Mouse (Mus musculus) limb, embryonic 11.5 days (tissue): Measurements from ENCODE around the gene Selenon. TPM values are rescaled to one million over a fixed set of nuclear protein-coding genes. Genes with fewer than 3 reads are reported as not detected.

Source experiments
- ATAC-seq: fragments of 200-750 bp; cut with Nextera tagmentation; 2 replicates; pipeline ENCODE4 v1.8.0; 2017; ENCODE audit warnings: low read depth; ENCODE audit not compliant: insufficient number of reproducible peaks, low FRiP score, low TSS enrichment
- DNase-seq: peaks from one replicate; pipeline ENCODE4 v3.0.0-alpha.2; 2015; ENCODE audit warnings: low spot score
- H3K27ac ChIP-seq: fragments of 300-500 bp; sonication (generic); replicated peaks from 2 replicates; pipeline ENCODE4 v1.5.1; 2014; ENCODE audit warnings: low read depth, mild to moderate bottlenecking, low read length
- H3K27me3 ChIP-seq: fragments of 300-500 bp; sonication (generic); 2 replicates; pipeline ENCODE4 v1.6.1; 2014; ENCODE audit warnings: mild to moderate bottlenecking, low read length, mixed read lengths; ENCODE audit not compliant: control insufficient read depth, insufficient read depth
- H3K36me3 ChIP-seq: fragments of 300-500 bp; sonication (generic); 2 replicates; pipeline ENCODE4 v1.6.1; 2014; ENCODE audit warnings: mild to moderate bottlenecking, low read length, moderate library complexity, mixed read lengths; ENCODE audit not compliant: control insufficient read depth, insufficient read depth
- H3K4me1 ChIP-seq: fragments of 300-500 bp; sonication (generic); 2 replicates; pipeline ENCODE4 v1.6.1; 2014; ENCODE audit warnings: low read length, mixed read lengths; ENCODE audit not compliant: control insufficient read depth, insufficient read depth
- H3K4me2 ChIP-seq: fragments of 300-500 bp; sonication (generic); 2 replicates; pipeline ENCODE4 v1.6.1; 2014; ENCODE audit warnings: low read depth, mild to moderate bottlenecking, moderate library complexity; ENCODE audit not compliant: severe bottlenecking
- H3K4me3 ChIP-seq: fragments of 300-500 bp; sonication (generic); 2 replicates; pipeline ENCODE4 v1.5.1; 2014; ENCODE audit warnings: low read depth, low read length
- H3K9ac ChIP-seq: fragments of 300-500 bp; sonication (generic); 2 replicates; pipeline ENCODE4 v1.6.1; 2014; ENCODE audit warnings: mild to moderate bottlenecking, low read length
- H3K9me3 ChIP-seq: fragments of 300-500 bp; sonication (generic); 2 replicates; pipeline ENCODE4 v1.6.1; 2016; ENCODE audit warnings: low read length; ENCODE audit not compliant: control insufficient read depth
- WGBS: fragments of 180-500 bp; shearing (Covaris S2); extraction: QIAGEN DNeasy Blood & Tissue Kit; methylation state at CpG from one replicate; pipeline ENCODE4 v1.1.7; 2014; 5-methylcytosine and 5-hydroxymethylcytosine counted together
- polyA plus RNA-seq: library from polyadenylated mRNA; unstranded; fragments of >200 nt; fragmentation: Nextera tagmentation; extraction: Ambion mirVana; gene quantifications from 2 replicates; pipeline ENCODE4 v1.2.1, GENCODE M21; 2014

Selenon gene
- polyA plus RNA-seq, 1 experiment from 2014 or later, result 31.7 TPM

DNA sequence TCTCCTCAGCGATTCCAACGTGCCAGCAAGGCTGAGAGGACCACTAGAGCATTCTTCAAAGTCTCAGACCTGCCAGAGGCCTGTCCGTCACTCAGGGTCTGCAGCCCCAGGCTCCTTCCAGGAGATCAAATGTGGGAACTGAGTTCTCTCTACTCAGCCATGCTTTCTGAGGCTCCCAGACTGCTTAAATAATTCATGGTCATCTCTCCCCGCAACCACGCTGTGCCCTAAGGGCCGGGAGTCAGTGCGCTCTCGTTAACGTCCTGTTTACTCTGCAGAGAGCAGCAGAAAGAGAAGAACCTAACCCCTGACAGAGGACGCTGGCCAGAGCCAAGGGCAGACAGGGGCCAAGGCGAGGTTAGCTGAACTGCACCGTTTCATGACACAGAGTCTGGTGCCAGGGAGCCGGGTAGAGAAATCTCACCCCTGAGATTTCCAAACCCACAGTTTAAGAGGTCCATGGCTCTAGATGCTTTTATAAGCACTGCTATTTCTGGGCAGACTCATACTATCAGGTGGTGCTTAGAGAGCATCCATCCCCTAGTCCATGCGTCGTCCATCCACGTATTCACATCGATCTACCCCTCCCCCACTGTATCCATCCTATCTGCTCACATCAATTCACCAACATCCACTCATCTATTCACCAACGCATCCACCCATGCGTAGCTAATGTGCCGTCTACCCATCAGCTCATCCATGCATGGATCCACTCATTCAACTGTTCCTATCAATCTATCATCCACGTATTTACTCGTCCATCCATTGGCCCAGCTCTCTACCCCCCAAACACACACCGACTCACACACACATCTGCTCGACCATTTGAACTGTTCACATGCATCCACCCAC is 20.7 kb upstream of the Selenon start:
- DNase-seq (no peak), ATAC-seq (no peak)
- no peak overlapping the region for H3K9ac ChIP-seq
- H3K27me3 ChIP-seq, result no peaks in the 10 kb centered on the region
- H3K9me3 ChIP-seq, result no peaks in the 10 kb centered on the region
- WGBS, result 79% methylated on average over 24 of the region's 24 CpGs
- H3K4me3 ChIP-seq, result no peak overlapping the region
- H3K36me3 ChIP-seq, result no peaks in the 10 kb centered on the region
- no peak overlapping the region for H3K27ac ChIP-seq
- H3K4me1 ChIP-seq, result no peaks in the 10 kb centered on the region
- no peak overlapping the region for H3K4me2 ChIP-seq

DNA sequence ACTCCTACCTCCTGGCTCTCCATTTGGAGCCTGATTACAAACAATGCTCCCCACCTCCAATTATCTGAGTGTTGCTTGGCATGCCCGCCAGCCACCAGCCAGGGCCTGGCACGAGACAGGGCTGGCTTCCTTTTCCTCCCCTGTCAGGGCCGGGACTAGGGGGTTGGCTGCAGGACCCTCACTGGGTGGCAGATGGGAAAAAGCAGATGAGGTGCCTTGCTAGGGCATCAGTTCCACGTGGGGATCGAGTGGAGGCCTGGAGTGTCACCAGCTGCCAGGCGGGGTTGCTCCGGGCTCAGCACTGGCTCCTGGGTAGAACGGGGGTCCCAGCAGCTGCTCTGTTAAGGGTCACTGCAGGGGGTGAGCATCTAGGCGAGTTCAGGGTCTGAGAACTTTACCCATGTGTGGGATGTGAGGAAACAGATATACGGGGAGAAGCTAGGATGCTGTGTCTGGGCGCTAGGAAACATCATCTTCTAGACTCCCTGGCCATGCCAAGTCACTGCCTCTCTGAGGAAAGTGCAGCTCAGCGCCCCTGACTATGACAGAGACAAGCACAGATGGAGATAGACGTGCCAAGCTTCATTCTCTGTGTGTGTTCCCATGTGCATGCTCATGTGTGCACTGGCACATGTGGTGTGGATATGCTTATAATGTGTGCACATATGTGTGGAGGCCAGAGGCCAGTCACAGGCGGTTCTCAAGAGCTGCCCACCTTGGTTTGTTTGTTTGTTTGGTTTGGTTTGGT is 18.9 kb upstream of the Selenon start:
- Histone ChIP-seq H3K4me3 (no peak overlapping the region), H3K9ac (no peak overlapping the region), H3K27ac (no peak overlapping the region), H3K4me2 (no peak overlapping the region), H3K27me3 (0 out of 2 replicates have a peak, but pooled peaks cover 2% of the 10 kb centered on the region), H3K36me3 (no peaks in the 10 kb centered on the region), H3K4me1 (0 out of 2 replicates have a peak, but pooled peaks cover 2% of the 10 kb centered on the region), H3K9me3 (no peaks in the 10 kb centered on the region)
- DNase-seq (no peak), ATAC-seq (no peak)
- 79% methylated on average over 14 of the region's 14 CpGs for WGBS

DNA sequence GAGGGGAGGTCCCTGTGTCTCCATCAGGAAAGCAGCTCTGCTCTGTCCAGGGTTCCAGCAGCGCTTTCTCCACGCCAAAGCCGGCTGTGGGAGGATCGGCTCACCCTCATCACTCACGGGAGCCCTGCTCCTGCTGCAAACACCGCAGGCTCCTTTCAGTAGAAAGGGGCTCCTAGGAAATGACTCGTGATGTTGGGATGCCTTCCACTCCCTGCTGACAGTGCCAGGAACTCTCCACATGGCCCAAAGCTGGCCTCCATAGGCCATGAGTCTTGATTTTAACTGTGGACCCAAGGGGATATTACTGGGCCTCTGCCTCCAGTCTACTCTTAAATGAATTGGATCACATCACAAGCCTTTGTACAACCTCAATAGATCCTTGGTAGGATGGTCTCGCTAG is 17.9 kb upstream of the Selenon start:
- H3K36me3 ChIP-seq, result no peaks in the 10 kb centered on the region
- ATAC-seq, result no peak
- 77% methylated on average over 8 of the region's 8 CpGs for WGBS

DNA sequence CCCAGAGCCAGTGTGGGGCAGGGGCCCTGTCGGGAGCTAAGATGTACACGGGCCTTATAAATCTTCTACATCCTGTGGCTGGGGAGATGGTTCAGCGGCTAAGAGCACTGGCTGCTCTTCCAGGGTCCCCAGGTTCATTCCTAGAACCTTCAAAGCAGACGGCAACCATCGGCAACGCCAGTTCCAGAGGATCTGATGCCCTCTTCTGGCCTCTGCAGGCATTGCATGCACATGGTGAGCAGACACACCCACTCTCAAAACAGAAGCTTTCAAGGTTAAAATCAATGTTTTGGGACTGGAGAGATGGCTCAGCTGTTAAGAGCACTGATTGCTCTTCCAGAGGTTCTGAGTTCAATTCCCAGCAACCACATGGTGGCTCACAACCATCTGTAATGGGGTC is 17.2 kb upstream of the Selenon start:
- Histone ChIP-seq H3K27me3 (0 out of 2 replicates have a peak, but pooled peaks cover 2% of the 10 kb centered on the region), H3K4me2 (no peak overlapping the region), H3K9me3 (no peaks in the 10 kb centered on the region), H3K27ac (no peak overlapping the region), H3K36me3 (no peaks in the 10 kb centered on the region), H3K9ac (no peak overlapping the region), H3K4me1 (0 out of 2 replicates have a peak, but pooled peaks cover 2% of the 10 kb centered on the region), H3K4me3 (no peak overlapping the region)
- DNase-seq, result peak; percentile 54
- 79% methylated on average over 6 of the region's 6 CpGs for WGBS
- ATAC-seq, result no peak

More for the DNA sequence above, 17.9 kb upstream of the Selenon start:
- H3K4me1 ChIP-seq, result 0 out of 2 replicates have a peak, but pooled peaks cover 2% of the 10 kb centered on the region
- H3K9me3 ChIP-seq, result no peaks in the 10 kb centered on the region
- H3K27me3 ChIP-seq, result 0 out of 2 replicates have a peak, but pooled peaks cover 2% of the 10 kb centered on the region
- H3K4me2 ChIP-seq, result no peak overlapping the region
- H3K9ac ChIP-seq, result no peak overlapping the region
- no peak for DNase-seq
- no peak overlapping the region for H3K4me3 ChIP-seq
- H3K27ac ChIP-seq, result no peak overlapping the region

DNA sequence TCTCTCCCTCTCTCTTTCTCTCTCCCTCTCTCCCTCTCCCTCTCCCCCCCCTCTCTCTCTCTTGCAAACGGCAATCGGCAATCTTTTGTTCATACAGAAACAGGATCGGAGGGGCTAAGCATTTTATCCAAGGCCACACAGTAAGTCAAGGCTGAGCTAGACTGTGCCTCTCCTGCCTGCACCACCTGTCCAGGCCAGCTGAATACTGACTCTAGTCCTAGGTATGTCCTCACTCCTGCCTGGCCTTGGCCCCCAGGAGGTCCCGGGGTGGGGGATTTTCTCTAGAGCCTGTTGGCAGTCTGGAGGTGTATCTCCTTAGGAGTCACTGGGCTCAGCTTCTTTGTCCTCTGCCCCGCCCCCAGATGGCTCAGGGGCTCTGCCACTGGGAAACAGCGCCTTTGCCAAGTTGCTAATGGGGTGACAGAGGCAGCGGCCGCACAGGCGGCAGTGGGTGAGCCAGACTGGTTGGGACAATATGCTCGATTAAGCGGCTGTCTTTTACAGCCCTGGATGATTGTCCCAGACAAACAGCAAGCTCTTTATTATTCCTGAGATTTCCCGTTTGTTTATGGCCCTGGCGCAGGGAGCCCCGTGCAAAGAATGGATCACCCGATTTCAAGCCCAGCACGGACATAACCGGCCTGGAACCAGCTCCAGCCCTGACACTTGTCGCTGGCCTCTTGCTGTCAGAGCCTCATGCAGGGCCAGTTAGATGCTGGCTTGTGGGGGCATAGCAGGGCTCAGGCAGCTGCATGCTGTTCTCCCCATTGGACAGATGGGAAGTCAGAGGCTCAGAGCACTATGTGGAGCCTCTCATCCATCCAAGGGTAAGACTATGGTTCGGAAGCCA is 15.6 kb upstream of the Selenon start:
- DNase-seq (no peak), ATAC-seq (no peak)
- Histone ChIP-seq H3K4me1 (0 out of 2 replicates have a peak, but pooled peaks cover 2% of the 10 kb centered on the region), H3K4me3 (no peak overlapping the region), H3K9ac (no peak overlapping the region), H3K4me2 (no peak overlapping the region), H3K9me3 (no peaks in the 10 kb centered on the region), H3K27ac (no peak overlapping the region), H3K27me3 (0 out of 2 replicates have a peak, but pooled peaks cover 2% of the 10 kb centered on the region), H3K36me3 (no peaks in the 10 kb centered on the region)
- 30% methylated on average over 19 of the region's 19 CpGs for WGBS

DNA sequence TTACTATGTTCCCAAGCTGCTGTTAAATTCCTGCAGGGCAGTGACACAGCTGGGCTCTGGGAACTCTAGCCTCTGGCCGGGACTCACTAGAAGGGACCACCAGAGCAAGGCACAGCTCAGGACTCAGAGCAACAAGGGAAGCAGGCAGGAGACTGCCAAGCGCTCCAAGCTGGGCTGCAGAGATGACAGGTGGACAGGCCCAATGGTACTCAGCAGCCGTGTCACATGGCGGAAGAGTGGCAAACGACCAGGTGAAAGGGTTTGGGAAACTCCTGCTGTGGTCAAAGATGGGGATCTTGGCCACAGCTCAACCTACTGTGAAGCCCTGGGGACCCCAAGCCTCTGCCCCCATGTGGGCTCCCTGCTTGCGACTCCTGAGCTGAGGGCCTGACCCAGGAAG is 12.1 kb upstream of the Selenon start:
- H3K4me2 ChIP-seq, result no peak overlapping the region
- no peaks in the 10 kb centered on the region for H3K36me3 ChIP-seq
- 75% methylated on average over 6 of the region's 6 CpGs for WGBS
- 0 out of 2 replicates have a peak, but pooled peaks cover 2% of the 10 kb centered on the region for H3K4me1 ChIP-seq
- no peaks in the 10 kb centered on the region for H3K9me3 ChIP-seq
- no peak overlapping the region for H3K4me3 ChIP-seq
- DNase-seq (no peak), ATAC-seq (no peak)
- no peak overlapping the region for H3K27ac ChIP-seq
- H3K27me3 ChIP-seq, result 0 out of 2 replicates have a peak, but pooled peaks cover 2% of the 10 kb centered on the region
- H3K9ac ChIP-seq, result no peak overlapping the region

DNA sequence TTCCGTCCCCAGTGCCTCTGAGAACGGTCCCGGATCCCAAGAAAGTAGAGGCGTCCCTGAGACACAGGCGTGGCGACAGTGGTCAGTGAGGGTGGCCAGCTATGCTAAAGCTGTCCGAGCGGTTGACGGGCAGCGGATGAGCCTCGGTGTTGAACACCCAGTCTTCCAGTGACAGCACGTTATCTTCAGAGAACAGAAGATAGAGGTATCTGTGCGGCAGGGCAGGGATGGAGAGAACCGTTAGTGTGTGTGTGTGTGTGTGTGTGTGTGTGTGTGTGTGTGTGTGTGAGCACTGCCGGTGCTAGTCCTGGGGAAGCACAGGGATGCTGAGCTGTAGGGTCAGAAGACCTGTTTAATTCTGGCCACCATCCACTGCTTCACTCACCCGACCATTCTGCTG is 11.7 kb upstream of the Selenon start:
- Histone ChIP-seq H3K9me3 (no peaks in the 10 kb centered on the region), H3K4me3 (no peak overlapping the region), H3K4me2 (no peak overlapping the region), H3K36me3 (no peaks in the 10 kb centered on the region), H3K9ac (no peak overlapping the region), H3K27me3 (0 out of 2 replicates have a peak, but pooled peaks cover 2% of the 10 kb centered on the region), H3K4me1 (peaks cover 3% of the 10 kb centered on the region; the same call in 1 of the 2 replicates), H3K27ac (no peak overlapping the region)
- no peak for ATAC-seq
- WGBS, result 89% methylated on average over 16 of the region's 16 CpGs
- no peak for DNase-seq

DNA sequence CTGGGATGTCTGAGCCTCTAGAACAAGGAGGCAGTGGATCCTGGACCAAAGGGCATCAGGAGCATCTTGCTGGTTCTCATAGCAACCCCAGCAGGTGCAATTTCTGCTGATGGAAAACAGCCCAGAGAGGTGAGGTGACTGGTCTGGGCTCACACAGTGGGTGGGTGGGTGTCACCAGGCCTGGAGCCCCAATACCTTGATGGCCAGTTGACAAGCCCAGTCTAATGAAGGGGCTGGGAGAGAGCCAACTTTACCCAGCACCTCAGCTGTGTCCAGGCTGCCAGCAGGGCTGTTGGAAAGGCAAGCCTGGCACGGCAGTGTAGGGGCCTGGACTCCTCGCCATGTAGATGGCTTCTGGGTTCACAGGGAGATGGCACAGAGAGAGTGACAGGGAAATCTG is 10.0 kb upstream of the Selenon start:
- no peak for ATAC-seq
- H3K27ac ChIP-seq, result no peak overlapping the region
- WGBS, result 95% methylated on average over 2 of the region's 2 CpGs
- H3K4me1 ChIP-seq, result peaks cover 5% of the 10 kb centered on the region; the same call in 1 of the 2 replicates
- no peaks in the 10 kb centered on the region for H3K27me3 ChIP-seq
- H3K9me3 ChIP-seq, result no peaks in the 10 kb centered on the region
- no peak overlapping the region for H3K4me2 ChIP-seq
- no peak overlapping the region for H3K9ac ChIP-seq
- DNase-seq, result no peak
- H3K36me3 ChIP-seq, result no peaks in the 10 kb centered on the region
- H3K4me3 ChIP-seq, result no peak overlapping the region
